Mouse (Mus musculus): ENCODE results near the gene Serpina5. TPM values are rescaled to one million over a fixed set of nuclear protein-coding genes. Genes with fewer than 3 reads are reported as not detected.
A peak's percentile ranks its signal among the peaks of the same experiment; 100 is the strongest.

Serpina5 gene
- polyA plus RNA-seq (2015; fragmentation: Nextera tagmentation; extraction: Ambion mirVana), result not detected in 2 replicates

DNA sequence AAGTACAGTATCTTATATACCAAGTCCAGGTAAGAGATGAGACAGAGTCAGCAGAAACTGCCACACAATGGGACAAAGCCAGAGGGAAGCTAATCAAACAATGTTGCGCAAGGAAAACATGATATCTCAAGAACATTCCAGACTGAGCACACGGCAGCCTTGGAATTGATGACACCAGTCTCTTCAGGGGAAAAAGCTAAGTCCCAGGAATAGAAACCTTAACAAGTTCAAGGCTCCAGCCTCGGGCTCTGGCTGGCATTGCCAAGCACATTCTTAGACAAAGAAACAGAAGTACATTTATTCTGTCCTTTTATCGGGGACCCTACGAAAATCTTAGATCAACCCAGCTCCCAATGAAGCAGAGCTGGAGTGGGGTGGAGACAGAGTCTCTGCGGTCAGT lies at the start of gene Serpina5:
Serpina5 (plus strand) TSS at position 346 of the 400 bp plus-strand sequence.
- Histone ChIP-seq H3K4me2 (ENCODE audit: low read length) (no peak within 1 kb of the TSS), H3K9me3 (replicated peaks; ENCODE audit: low read length) (no peaks in the 10 kb centered on the region), H3K4me3 (replicated peaks; ENCODE audit: low read depth, low read length) (no peak within 1 kb of the TSS), H3K36me3 (ENCODE audit: insufficient read depth, low read length) (no peaks in the 10 kb centered on the region), H3K4me1 (replicated peaks; ENCODE audit: insufficient read depth, low read length) (no peaks in the 10 kb centered on the region), H3K27me3 (ENCODE audit: insufficient read depth, low read length) (no peaks in the 10 kb centered on the region), H3K9ac (ENCODE audit: low read depth, low read length) (no peak within 1 kb of the TSS), H3K27ac (no peak within 1 kb of the TSS)
- ATAC-seq (replicated peaks; ENCODE audit: low FRiP score, low read depth) (no peak), DNase-seq (ENCODE audit: low spot score) (no peak)
- TF ChIP-seq CTCF (IDR thresholded peaks at IDR 0.05; ENCODE audit: low read depth), result no peak
- WGBS, result 85% methylated on average over 6 of the region's 6 CpGs

DNA sequence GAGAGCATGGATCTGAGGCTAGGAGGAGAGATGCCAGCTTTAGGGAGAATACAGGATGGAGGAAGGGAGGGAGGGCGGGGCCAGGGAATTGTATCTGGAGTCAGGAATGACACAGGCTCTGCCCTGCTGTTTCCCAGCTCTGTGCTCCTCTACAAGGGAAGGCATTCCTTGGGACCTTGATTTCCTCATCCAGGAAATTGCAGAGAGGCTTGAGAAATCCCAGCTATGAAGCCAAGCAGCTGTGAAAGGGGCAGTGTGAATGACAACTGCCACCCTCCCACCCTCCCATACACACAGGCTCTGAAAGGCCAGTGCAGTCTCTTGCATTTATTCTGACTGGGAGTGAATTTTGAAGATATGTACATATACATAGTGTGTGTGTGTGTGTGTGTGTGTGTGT lies 46.9 kb upstream of the Serpina5 start:
- H3K4me1 ChIP-seq (replicated peaks; ENCODE audit: insufficient read depth, low read length), result no peaks in the 10 kb centered on the region
- H3K9me3 ChIP-seq (replicated peaks; ENCODE audit: low read length), result no peaks in the 10 kb centered on the region
- DNase-seq (ENCODE audit: low spot score) (peak; percentile 14), ATAC-seq (replicated peaks; ENCODE audit: low FRiP score, low read depth) (no peak)
- H3K4me3 ChIP-seq (replicated peaks; ENCODE audit: low read depth, low read length), result no peak overlapping the region
- no peak overlapping the region for H3K9ac ChIP-seq (ENCODE audit: low read depth, low read length)
- H3K27me3 ChIP-seq (ENCODE audit: insufficient read depth, low read length), result no peaks in the 10 kb centered on the region
- TF ChIP-seq CTCF (IDR thresholded peaks at IDR 0.05; ENCODE audit: low read depth), result no peak
- 40% methylated on average over 1 of the region's 1 CpGs for WGBS
- no peak overlapping the region for H3K27ac ChIP-seq
- no peak overlapping the region for H3K4me2 ChIP-seq (ENCODE audit: low read length)
- H3K36me3 ChIP-seq (ENCODE audit: insufficient read depth, low read length), result no peaks in the 10 kb centered on the region

DNA sequence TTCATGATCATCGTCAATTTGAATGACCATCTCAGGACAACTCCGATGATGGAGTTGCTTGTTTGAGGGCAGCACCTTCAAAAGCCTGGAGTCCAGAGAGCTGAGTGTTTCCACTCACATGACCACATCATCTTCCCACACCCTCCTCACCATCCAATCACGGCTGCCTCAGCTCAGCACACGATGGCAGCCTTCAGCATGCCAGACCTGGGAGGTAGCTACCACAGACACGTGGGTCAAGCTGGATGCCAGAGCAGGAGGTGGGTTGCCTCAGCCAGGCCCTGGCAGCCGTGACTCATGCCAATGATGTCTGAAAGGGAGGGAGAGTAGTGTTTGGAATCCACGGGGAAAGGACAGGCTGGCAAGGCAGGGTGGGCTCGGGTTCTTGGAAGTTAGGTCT lies 45.2 kb upstream of the Serpina5 start:
- no peak for DNase-seq (ENCODE audit: low spot score)
- no peaks in the 10 kb centered on the region for H3K9me3 ChIP-seq (replicated peaks; ENCODE audit: low read length)
- H3K9ac ChIP-seq (ENCODE audit: low read depth, low read length), result no peak overlapping the region
- H3K27ac ChIP-seq, result no peak overlapping the region
- no peak for ATAC-seq (replicated peaks; ENCODE audit: low FRiP score, low read depth)
- H3K4me2 ChIP-seq (ENCODE audit: low read length), result no peak overlapping the region
- H3K27me3 ChIP-seq (ENCODE audit: insufficient read depth, low read length), result no peaks in the 10 kb centered on the region
- TF ChIP-seq CTCF (IDR thresholded peaks at IDR 0.05; ENCODE audit: low read depth), result no peak
- H3K36me3 ChIP-seq (ENCODE audit: insufficient read depth, low read length), result no peaks in the 10 kb centered on the region
- WGBS, result 76% methylated on average over 8 of the region's 8 CpGs
- H3K4me1 ChIP-seq (replicated peaks; ENCODE audit: insufficient read depth, low read length), result no peaks in the 10 kb centered on the region
- no peak overlapping the region for H3K4me3 ChIP-seq (replicated peaks; ENCODE audit: low read depth, low read length)

DNA sequence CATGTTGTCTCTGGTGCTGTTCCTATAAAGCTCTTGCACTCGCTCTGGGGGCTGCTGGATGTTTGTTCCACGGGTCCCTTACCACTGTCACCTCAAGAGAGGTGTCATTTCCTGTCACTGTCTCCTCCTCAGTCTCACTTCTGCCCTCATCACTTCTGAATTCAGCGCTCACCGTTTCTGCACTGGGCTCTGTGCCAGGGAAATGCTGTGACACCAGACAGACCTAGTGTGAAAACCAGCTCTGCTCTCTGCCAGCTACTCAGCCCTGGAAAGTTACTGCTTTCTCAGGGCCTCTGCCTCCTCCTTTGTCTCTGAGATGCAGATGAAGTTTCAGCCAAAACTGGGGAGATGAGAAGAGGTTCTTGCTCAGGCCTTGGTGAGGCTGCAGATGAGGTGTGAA lies 43.9 kb upstream of the Serpina5 start:
- H3K9ac ChIP-seq (ENCODE audit: low read depth, low read length), result no peak overlapping the region
- H3K27me3 ChIP-seq (ENCODE audit: insufficient read depth, low read length), result no peaks in the 10 kb centered on the region
- no peaks in the 10 kb centered on the region for H3K4me1 ChIP-seq (replicated peaks; ENCODE audit: insufficient read depth, low read length)
- H3K4me2 ChIP-seq (ENCODE audit: low read length), result no peak overlapping the region
- TF ChIP-seq CTCF (IDR thresholded peaks at IDR 0.05; ENCODE audit: low read depth), result no peak
- DNase-seq (ENCODE audit: low spot score), result no peak
- no peak overlapping the region for H3K4me3 ChIP-seq (replicated peaks; ENCODE audit: low read depth, low read length)
- H3K27ac ChIP-seq, result no peak overlapping the region
- ATAC-seq (replicated peaks; ENCODE audit: low FRiP score, low read depth), result no peak
- H3K36me3 ChIP-seq (ENCODE audit: insufficient read depth, low read length), result no peaks in the 10 kb centered on the region
- H3K9me3 ChIP-seq (replicated peaks; ENCODE audit: low read length), result no peaks in the 10 kb centered on the region
- 13% methylated on average over 4 of the region's 4 CpGs for WGBS

DNA sequence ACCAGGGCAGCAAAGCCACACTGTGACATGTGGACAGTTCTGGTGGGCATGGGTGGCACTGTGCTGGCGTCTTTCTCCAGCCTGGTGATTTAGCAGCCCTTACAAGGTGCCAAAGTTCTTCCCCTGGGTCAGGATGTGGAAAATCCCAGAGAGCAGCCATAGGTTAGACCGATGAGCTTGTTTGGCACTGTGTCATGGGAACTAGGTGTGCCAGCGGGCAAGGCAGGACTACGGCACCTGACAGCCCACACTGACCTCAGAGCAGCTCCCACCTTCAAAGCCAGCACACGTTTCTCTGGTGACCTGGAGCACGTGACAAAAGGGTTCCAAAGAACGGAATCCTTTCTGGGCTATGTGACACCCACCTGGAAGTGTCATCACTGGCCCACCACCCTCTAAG lies 43.4 kb upstream of the Serpina5 start:
- Histone ChIP-seq H3K27ac (no peak overlapping the region), H3K4me2 (ENCODE audit: low read length) (no peak overlapping the region), H3K27me3 (ENCODE audit: insufficient read depth, low read length) (no peaks in the 10 kb centered on the region), H3K9ac (ENCODE audit: low read depth, low read length) (no peak overlapping the region), H3K4me1 (replicated peaks; ENCODE audit: insufficient read depth, low read length) (no peaks in the 10 kb centered on the region), H3K9me3 (replicated peaks; ENCODE audit: low read length) (no peaks in the 10 kb centered on the region), H3K36me3 (ENCODE audit: insufficient read depth, low read length) (no peaks in the 10 kb centered on the region), H3K4me3 (replicated peaks; ENCODE audit: low read depth, low read length) (no peak overlapping the region)
- TF ChIP-seq CTCF (IDR thresholded peaks at IDR 0.05; ENCODE audit: low read depth), result no peak
- DNase-seq (ENCODE audit: low spot score) (no peak), ATAC-seq (replicated peaks; ENCODE audit: low FRiP score, low read depth) (no peak)
- WGBS, result 76% methylated on average over 7 of the region's 7 CpGs

DNA sequence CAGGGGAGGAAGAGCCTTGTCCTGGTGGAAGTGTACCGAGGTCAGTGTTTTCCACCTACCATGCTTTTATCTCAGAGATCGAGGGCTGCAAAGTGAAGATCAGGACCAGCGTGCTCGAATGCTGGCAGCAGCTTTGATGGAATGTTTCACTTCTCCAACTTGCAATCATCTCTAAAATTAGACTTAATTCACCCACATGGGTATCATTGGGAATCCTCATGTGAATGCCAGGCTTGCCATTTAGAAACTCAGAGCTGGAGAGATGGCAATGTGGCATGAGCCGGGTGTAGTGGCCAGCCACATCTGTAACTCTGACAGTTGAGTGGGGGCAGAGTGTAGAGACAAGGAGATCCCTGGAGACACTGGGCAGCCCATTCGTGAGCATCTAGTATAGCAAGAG lies 40.8 kb upstream of the Serpina5 start:
- Histone ChIP-seq H3K27me3 (ENCODE audit: insufficient read depth, low read length) (no peaks in the 10 kb centered on the region), H3K4me3 (replicated peaks; ENCODE audit: low read depth, low read length) (no peak overlapping the region), H3K4me1 (replicated peaks; ENCODE audit: insufficient read depth, low read length) (no peaks in the 10 kb centered on the region), H3K9ac (ENCODE audit: low read depth, low read length) (no peak overlapping the region), H3K27ac (no peak overlapping the region), H3K36me3 (ENCODE audit: insufficient read depth, low read length) (no peaks in the 10 kb centered on the region), H3K9me3 (replicated peaks; ENCODE audit: low read length) (no peaks in the 10 kb centered on the region), H3K4me2 (ENCODE audit: low read length) (no peak overlapping the region)
- DNase-seq (ENCODE audit: low spot score), result no peak
- TF ChIP-seq CTCF (IDR thresholded peaks at IDR 0.05; ENCODE audit: low read depth), result no peak
- 74% methylated on average over 6 of the region's 6 CpGs for WGBS
- ATAC-seq (replicated peaks; ENCODE audit: low FRiP score, low read depth), result no peak

DNA sequence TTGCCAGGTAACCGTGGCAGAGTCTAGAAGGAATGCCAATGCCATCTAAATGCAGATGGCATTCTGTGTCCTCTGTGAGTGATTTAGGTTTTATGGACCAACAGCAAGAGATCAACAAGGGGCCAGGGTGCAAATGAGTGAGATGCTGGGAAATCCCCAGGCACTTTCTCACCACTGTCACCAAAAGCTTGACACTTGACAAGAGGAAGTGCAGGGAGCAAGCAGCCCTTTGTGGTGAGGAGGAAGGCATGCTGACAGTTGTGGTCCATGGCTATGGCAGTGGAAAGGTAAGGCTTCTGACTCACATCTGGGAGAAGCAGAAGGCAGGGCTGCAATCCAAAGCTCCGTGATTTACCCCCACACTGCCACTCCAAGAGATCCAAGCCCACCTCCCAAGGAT lies 39.1 kb upstream of the Serpina5 start:
- Histone ChIP-seq H3K4me1 (replicated peaks; ENCODE audit: insufficient read depth, low read length) (no peaks in the 10 kb centered on the region), H3K27ac (no peak overlapping the region), H3K27me3 (ENCODE audit: insufficient read depth, low read length) (no peaks in the 10 kb centered on the region), H3K9ac (ENCODE audit: low read depth, low read length) (no peak overlapping the region), H3K4me2 (ENCODE audit: low read length) (no peak overlapping the region), H3K36me3 (ENCODE audit: insufficient read depth, low read length) (no peaks in the 10 kb centered on the region), H3K9me3 (replicated peaks; ENCODE audit: low read length) (no peaks in the 10 kb centered on the region), H3K4me3 (replicated peaks; ENCODE audit: low read depth, low read length) (no peak overlapping the region)
- no peak for TF ChIP-seq CTCF (IDR thresholded peaks at IDR 0.05; ENCODE audit: low read depth)
- ATAC-seq (replicated peaks; ENCODE audit: low FRiP score, low read depth) (no peak), DNase-seq (ENCODE audit: low spot score) (no peak)
- WGBS, result 38% methylated on average over 2 of the region's 2 CpGs

Data from kidney, postnatal 0 days (tissue).